Mouse (Mus musculus): ENCODE results near the gene Bsx. TPM values are rescaled to one million over a fixed set of nuclear protein-coding genes. Genes with fewer than 3 reads are reported as not detected.

Bsx gene
- not detected in 2 replicates for polyA plus RNA-seq (2011; ENCODE audit: insufficient read depth, insufficient read length, low replicate concordance, missing spikeins)

- TF ChIP-seq CTCF (IDR thresholded peaks at IDR 0.05; ENCODE audit: control insufficient read depth, insufficient read depth, low read length) (no peak), POLR2A (IDR thresholded peaks at IDR 0.05; ENCODE audit: borderline replicate concordance, control insufficient read depth, low read depth, low read length) (no peak)
- Histone ChIP-seq H3K27ac (ENCODE audit: control insufficient read depth, insufficient read depth, low read depth, low read length, poor library complexity) (no peak within 1 kb of the TSS), H3K4me3 (replicated peaks; ENCODE audit: control insufficient read depth, low read depth, low read length) (no peak within 1 kb of the TSS), H3K4me1 (ENCODE audit: control insufficient read depth, insufficient read depth, low read length) (no peaks in the 10 kb centered on the region)
- 4% methylated on average over 32 of the region's 32 CpGs for WGBS
These were observed at the start of gene Bsx for GRCm38 (mm10) chr9:40873556-40874470. Bsx (plus strand) TSS chr9:40874127.

GRCm38 (mm10) chr9:40825601-40826000 is 48.3 kb upstream of the Bsx start:
- no peaks in the 10 kb centered on the region; the same call in 1 of the 2 replicates for H3K4me1 ChIP-seq (ENCODE audit: control insufficient read depth, insufficient read depth, low read length)
- H3K4me3 ChIP-seq (replicated peaks; ENCODE audit: control insufficient read depth, low read depth, low read length) = no peak overlapping the region
- 55% methylated on average over 6 of the region's 6 CpGs for WGBS
- H3K27ac ChIP-seq (ENCODE audit: control insufficient read depth, insufficient read depth, low read depth, low read length, poor library complexity) = no peak overlapping the region
- TF ChIP-seq POLR2A (IDR thresholded peaks at IDR 0.05; ENCODE audit: borderline replicate concordance, control insufficient read depth, low read depth, low read length) (no peak), CTCF (IDR thresholded peaks at IDR 0.05; ENCODE audit: control insufficient read depth, insufficient read depth, low read length) (no peak)

GRCm38 (mm10) chr9:40827366-40827765 is 46.6 kb upstream of the Bsx start:
- WGBS = 85% methylated on average over 4 of the region's 4 CpGs
- Histone ChIP-seq H3K4me3 (replicated peaks; ENCODE audit: control insufficient read depth, low read depth, low read length) (no peak overlapping the region), H3K4me1 (ENCODE audit: control insufficient read depth, insufficient read depth, low read length) (no peaks in the 10 kb centered on the region; the same call in 1 of the 2 replicates), H3K27ac (ENCODE audit: control insufficient read depth, insufficient read depth, low read depth, low read length, poor library complexity) (no peak overlapping the region)
- TF ChIP-seq CTCF (IDR thresholded peaks at IDR 0.05; ENCODE audit: control insufficient read depth, insufficient read depth, low read length) (no peak), POLR2A (IDR thresholded peaks at IDR 0.05; ENCODE audit: borderline replicate concordance, control insufficient read depth, low read depth, low read length) (no peak)

GRCm38 (mm10) chr9:40834569-40834968 is 39.4 kb upstream of the Bsx start:
- TF ChIP-seq CTCF (IDR thresholded peaks at IDR 0.05; ENCODE audit: control insufficient read depth, insufficient read depth, low read length) (peak; percentile 90), POLR2A (IDR thresholded peaks at IDR 0.05; ENCODE audit: borderline replicate concordance, control insufficient read depth, low read depth, low read length) (no peak)
- no peak overlapping the region for H3K4me3 ChIP-seq (replicated peaks; ENCODE audit: control insufficient read depth, low read depth, low read length)
- no peaks in the 10 kb centered on the region for H3K4me1 ChIP-seq (ENCODE audit: control insufficient read depth, insufficient read depth, low read length)
- H3K27ac ChIP-seq (ENCODE audit: control insufficient read depth, insufficient read depth, low read depth, low read length, poor library complexity) = no peak overlapping the region
- WGBS = 3% methylated on average over 12 of the region's 12 CpGs

- Histone ChIP-seq H3K27ac (ENCODE audit: control insufficient read depth, insufficient read depth, low read depth, low read length, poor library complexity) (no peak overlapping the region), H3K4me1 (ENCODE audit: control insufficient read depth, insufficient read depth, low read length) (no peaks in the 10 kb centered on the region), H3K4me3 (replicated peaks; ENCODE audit: control insufficient read depth, low read depth, low read length) (no peak overlapping the region)
- no peak for TF ChIP-seq CTCF (IDR thresholded peaks at IDR 0.05; ENCODE audit: control insufficient read depth, insufficient read depth, low read length)
- 80% methylated on average over 3 of the region's 3 CpGs for WGBS
These were observed 37.2 kb upstream of the Bsx start for GRCm38 (mm10) chr9:40836681-40837080.

- 60% methylated on average over 3 of the region's 3 CpGs for WGBS
- H3K4me3 ChIP-seq (replicated peaks; ENCODE audit: control insufficient read depth, low read depth, low read length) = no peak overlapping the region
- TF ChIP-seq CTCF (IDR thresholded peaks at IDR 0.05; ENCODE audit: control insufficient read depth, insufficient read depth, low read length) (no peak), POLR2A (IDR thresholded peaks at IDR 0.05; ENCODE audit: borderline replicate concordance, control insufficient read depth, low read depth, low read length) (no peak)
- no peaks in the 10 kb centered on the region for H3K4me1 ChIP-seq (ENCODE audit: control insufficient read depth, insufficient read depth, low read length)
- no peak overlapping the region for H3K27ac ChIP-seq (ENCODE audit: control insufficient read depth, insufficient read depth, low read depth, low read length, poor library complexity)
These were observed 34.3 kb upstream of the Bsx start for GRCm38 (mm10) chr9:40839662-40840061.

GRCm38 (mm10) chr9:40851515-40851914 is 22.4 kb upstream of the Bsx start:
- Histone ChIP-seq H3K4me1 (ENCODE audit: control insufficient read depth, insufficient read depth, low read length) (no peaks in the 10 kb centered on the region), H3K27ac (ENCODE audit: control insufficient read depth, insufficient read depth, low read depth, low read length, poor library complexity) (no peak overlapping the region), H3K4me3 (replicated peaks; ENCODE audit: control insufficient read depth, low read depth, low read length) (no peak overlapping the region)
- WGBS = 37% methylated on average over 2 of the region's 2 CpGs
- TF ChIP-seq POLR2A (IDR thresholded peaks at IDR 0.05; ENCODE audit: borderline replicate concordance, control insufficient read depth, low read depth, low read length) (no peak), CTCF (IDR thresholded peaks at IDR 0.05; ENCODE audit: control insufficient read depth, insufficient read depth, low read length) (no peak)

GRCm38 (mm10) chr9:40858461-40859160 is 15.3 kb upstream of the Bsx start:
- 7% methylated on average over 21 of the region's 21 CpGs for WGBS
- Histone ChIP-seq H3K27ac (ENCODE audit: control insufficient read depth, insufficient read depth, low read depth, low read length, poor library complexity) (no peak overlapping the region), H3K4me3 (replicated peaks; ENCODE audit: control insufficient read depth, low read depth, low read length) (no peak overlapping the region), H3K4me1 (ENCODE audit: control insufficient read depth, insufficient read depth, low read length) (no peaks in the 10 kb centered on the region)
- TF ChIP-seq CTCF (IDR thresholded peaks at IDR 0.05; ENCODE audit: control insufficient read depth, insufficient read depth, low read length) (no peak), POLR2A (IDR thresholded peaks at IDR 0.05; ENCODE audit: borderline replicate concordance, control insufficient read depth, low read depth, low read length) (no peak)

Data from bone marrow, adult 2 months (tissue).